Mouse (Mus musculus): ENCODE results near the gene Aqp1.
A peak's percentile ranks its signal among the peaks of the same experiment; 100 is the strongest.

The Aqp1 gene

DNA sequence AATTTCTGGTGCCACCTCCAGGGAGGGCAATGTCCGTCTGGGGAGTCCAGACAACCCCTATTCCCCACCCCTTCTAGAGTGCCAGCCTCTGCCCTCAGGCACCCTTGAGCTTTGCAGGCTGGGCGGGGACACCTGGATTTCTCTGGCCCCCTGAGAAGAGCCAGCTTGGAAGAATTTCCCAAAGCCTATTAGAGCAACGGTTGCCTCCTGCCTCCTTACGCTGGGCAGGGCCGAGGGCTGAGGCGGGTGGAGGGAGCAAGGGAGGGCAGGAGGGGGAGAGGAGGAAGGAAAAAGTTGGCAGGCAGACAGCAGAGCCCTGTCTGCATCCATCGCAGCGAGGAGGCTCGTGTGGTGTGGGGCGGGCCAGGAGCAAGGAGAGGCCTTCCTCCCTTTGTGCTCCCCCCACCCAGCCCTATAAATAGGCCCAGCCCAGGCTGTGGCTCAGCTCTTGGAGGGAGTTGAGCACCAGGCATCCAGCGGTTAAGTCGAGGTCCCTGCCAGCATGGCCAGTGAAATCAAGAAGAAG is at the start of gene Aqp1:
TSS of gene Aqp1 (plus strand) at position 444 of the 526 bp plus-strand sequence.
- peak; percentile 64 for DNase-seq (ENCODE audit: low read depth, low spot score)

DNA sequence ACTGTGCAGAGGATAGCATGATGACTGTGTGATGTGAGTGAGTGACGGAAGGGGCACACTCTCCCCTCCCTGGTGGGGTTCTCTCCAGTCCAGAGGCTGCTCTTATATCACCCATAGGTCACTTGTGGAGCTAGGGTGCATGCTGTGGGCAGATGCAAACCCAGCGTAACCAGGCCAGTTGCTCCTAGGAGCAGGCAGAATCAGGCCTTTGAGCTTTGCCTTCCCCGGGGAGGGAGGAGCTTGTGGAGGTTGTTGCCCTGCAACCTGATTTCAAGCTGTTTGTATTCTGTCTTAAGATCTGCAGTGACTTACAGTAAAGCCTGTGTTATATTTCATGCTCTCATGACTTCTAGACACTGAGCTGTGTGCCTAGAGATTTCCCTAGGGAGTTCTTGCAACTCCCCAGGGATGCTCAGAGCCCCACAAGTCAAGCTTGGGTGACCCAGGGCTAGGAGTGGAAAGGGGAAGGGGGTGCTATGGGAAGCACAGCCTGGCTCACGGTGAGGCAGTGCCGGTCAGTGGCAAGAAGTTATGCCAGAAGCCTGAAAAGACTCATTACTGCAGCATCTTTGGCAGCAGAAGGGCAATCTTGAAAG is 48.1 kb upstream of the Aqp1 start:
- no peak for DNase-seq (ENCODE audit: low read depth, low spot score)

DNA sequence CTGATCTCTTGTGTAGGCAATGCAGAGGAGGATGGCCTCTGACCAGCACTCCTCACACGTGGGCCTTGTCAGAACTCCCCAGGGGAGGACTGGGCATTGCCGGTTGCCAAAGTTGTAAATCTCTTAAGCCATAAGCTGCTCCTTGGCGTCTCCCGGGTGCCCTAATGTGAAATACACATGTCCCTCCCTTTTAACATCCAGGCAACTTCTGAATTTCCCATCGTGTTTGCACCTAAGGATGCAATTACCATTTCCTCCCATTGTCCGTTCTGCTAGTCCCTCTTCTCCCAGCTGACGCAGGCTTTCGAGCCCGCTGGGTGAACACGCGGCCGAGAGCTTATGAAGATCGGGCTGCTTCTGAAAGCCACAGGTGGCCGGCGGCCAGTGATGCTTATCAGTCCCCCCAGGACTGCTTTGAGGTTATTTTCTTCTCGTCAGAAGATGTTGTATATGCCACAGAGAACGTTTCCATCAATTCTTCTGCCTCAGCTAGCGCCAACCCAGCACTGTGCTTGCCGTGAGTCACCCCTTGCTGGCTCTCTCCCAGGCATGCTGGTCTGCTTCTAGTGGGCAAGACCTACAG is 41.6 kb upstream of the Aqp1 start:
- no peak for DNase-seq (ENCODE audit: low read depth, low spot score)

DNA sequence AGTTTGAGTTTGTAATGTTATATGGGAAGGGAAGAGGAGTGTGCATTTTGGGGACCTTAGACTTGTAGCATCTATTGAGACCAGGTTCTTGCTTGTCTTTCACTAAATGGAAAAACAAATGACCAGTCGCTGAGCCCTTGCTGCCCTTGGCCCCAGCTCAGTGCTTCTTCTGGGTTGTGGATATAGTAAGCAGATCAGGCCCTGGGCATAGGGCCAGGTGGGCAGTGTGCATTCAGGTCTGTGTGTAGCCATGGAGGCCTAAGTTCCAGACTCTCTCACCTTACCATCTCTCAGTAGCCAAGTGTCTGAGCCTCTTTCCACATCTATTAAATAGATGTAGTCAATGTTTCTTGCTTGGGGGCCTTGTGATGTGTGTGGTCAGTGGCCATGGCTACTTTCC is 40.9 kb upstream of the Aqp1 start:
- no peak for DNase-seq (ENCODE audit: low read depth, low spot score)

DNA sequence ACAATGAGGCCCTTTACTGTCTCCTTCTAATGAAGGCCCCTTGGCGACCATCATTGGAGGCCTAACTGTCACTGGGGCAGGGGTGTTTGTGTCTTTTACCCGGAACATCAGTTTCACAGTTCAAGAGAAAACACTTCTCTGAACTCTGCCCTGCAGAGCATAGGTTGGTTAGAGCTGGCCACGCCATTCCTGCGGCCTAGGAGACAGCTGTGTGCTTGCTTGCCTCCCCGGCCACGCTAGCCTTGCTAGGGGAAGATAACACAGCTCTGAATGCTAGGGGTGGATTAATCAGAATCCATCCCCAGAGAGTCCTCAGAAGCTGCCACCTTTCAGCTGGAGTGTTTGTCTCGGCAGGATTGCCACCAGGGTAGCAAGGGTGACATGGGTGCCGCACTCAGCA is 36.8 kb upstream of the Aqp1 start:
- no peak for DNase-seq (ENCODE audit: low read depth, low spot score)

DNA sequence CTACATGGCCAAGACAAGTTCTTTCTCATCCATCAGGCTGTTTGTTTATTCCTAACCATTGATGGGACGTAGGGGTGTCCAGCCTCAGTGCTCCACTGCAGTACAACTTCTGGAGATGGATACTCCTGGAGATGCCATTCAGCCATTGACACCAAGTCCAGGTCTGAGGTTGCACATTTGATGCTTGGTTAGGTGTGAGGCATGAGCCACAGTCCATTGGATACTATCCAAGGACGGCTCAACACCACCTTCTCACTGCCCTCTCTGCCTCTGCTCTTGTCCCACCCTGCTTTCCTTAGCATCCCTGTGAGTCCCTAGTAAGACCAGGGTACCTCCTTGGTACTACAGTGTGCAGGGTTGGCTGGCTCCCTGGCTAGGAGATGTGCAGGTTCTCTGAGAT is 36.3 kb upstream of the Aqp1 start:
- DNase-seq (ENCODE audit: low read depth, low spot score), result no peak

GRCm38 (mm10) chr6:55300704-55301103 is 35.5 kb upstream of the Aqp1 start:
- no peak for DNase-seq (ENCODE audit: low read depth, low spot score)

DNA sequence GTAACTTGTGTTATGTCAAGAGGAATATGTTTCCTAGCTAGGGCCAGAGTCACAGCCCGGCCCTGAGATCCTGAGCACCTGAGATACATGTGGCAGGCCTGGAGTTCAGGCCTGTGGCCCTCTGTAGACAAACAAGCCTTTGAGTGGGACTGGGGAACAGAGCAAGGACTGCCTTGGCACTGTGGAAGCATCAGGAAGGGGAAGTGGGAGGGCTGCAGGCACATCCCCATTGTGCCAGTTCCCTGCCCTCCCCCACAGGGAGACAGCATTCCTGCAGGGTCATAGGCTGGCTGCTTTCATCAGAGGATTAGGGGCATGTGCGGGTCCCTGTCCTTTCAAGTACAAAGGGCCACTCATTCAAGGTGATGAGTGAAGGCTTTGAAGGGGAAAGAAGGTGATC is 26.1 kb upstream of the Aqp1 start:
- DNase-seq (ENCODE audit: low read depth, low spot score), result no peak

GRCm38 (mm10) chr6:55311962-55312361 is 24.3 kb upstream of the Aqp1 start:
- no peak for DNase-seq (ENCODE audit: low read depth, low spot score)

GRCm38 (mm10) chr6:55313893-55314292 is 22.3 kb upstream of the Aqp1 start:
- DNase-seq (ENCODE audit: low read depth, low spot score), result no peak

- no peak for DNase-seq (ENCODE audit: low read depth, low spot score)
Observed at GRCm38 (mm10) chr6:55314628-55315027, 21.6 kb upstream of the Aqp1 start.

- DNase-seq (ENCODE audit: low read depth, low spot score), result no peak
Observed at GRCm38 (mm10) chr6:55318597-55318996, 17.6 kb upstream of the Aqp1 start.

DNA sequence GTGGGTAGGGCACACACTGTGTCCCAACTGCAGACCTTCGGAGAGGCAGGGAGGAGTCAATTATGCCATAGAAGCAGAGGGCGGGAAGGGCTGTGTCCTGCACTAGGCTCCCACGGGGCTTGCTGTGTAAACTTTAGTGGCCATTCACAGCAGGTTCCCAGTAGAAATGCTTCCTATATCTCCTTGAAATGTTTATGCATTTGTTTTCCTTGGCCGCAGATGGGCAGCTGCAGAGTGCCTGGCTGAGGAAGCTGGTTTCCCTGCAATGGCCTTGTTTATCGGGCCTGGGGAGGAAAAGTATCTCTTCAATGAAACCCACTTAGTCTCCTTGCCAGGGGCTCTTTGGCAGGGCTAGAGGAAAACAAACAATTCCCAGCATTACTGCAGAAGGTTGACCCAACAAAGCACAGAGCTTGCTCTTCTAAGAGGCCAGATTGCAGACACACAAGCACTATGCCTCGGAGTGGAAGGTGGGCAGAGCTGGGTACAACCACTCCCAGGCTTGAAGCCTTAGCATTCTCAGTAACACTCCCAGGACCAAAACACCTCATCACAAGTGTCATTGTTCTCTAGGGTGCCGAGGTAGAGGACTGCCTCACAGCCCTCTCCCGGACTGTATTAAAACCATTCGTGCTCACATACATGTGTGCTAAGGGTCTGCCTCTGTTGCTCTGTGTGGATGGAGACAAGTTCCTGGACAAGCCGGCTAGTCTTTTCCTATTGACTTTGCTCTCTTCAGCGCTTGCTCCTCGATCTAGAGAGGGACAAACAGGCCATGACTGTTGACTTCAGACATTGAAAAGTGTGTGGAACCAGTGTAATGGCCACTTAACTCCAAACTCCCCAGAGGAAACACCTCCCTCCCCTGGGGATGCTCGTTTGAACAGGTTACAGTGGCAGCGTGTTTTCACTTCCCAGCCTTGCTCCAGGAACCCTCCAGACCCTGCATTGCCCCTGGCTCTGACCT is 16.4 kb upstream of the Aqp1 start:
- no peak for DNase-seq (ENCODE audit: low read depth, low spot score)

- no peak for DNase-seq (ENCODE audit: low read depth, low spot score)
Observed at GRCm38 (mm10) chr6:55320894-55321293, 15.3 kb upstream of the Aqp1 start.

DNA sequence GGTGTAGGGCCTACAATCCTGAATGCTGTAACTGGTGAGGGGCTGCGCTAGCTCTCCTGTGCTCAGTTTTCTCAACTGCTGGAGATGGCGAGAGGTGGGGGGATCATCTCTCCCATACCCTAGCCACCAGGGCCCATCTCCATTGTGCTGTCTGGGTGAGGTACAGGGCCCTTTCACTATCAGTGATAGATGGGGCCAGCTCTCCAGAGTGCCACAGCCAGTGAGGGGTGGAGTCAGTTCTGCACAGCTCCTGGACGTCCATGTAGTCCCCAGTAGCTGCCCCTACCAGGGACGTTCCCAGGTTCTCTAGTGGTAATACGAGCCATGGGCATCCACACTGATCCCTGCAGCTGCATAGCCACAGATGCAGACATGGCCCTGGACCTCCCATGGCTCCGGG is 14.7 kb upstream of the Aqp1 start:
- no peak for DNase-seq (ENCODE audit: low read depth, low spot score)

GRCm38 (mm10) chr6:55322980-55323379 is 13.3 kb upstream of the Aqp1 start:
- DNase-seq (ENCODE audit: low read depth, low spot score), result no peak

- DNase-seq (ENCODE audit: low read depth, low spot score), result no peak
Observed at GRCm38 (mm10) chr6:55323908-55324634, 12.2 kb upstream of the Aqp1 start.

DNA sequence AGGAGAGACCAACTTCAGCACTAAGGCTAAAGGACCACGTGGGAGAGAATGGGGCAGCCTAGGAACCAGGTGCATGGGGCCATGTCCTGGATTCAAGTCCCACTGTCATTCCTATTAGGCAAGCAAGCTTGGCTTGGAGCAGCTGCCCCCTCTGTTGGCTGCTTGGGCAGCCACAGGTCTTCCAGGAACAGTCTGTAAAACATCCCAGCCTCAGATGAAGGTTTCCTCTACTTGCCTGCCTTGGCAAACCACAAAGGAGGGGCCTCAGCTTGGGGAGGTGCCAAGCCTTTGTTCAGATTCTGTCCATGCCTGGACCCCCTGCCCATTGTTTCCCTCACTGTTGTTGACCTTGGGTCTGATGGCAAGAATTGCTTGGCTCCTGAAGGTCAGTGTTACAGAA is 11.4 kb upstream of the Aqp1 start:
- no peak for DNase-seq (ENCODE audit: low read depth, low spot score)

DNA sequence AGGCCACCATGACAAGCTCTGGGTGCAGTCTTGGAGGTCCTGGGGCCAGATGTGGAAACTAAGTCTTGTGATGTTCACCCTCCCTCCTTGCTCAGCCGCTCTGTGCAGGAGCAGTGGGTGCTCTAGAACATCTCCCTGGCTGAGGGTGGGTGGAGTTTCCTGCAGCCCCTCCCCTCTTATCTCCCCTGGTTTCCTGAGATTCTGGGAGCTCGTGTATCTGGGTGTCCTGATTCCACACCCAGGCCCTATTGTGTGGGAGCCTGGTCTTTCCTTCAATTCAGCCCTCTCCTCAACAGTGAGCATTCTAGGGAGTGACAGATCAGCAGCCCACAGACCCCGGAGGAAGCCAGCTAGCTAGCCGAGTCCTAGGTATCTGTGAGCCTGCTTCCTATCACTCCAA is 9.9 kb upstream of the Aqp1 start:
- no peak for DNase-seq (ENCODE audit: low read depth, low spot score)

- no peak for DNase-seq (ENCODE audit: low read depth, low spot score)
Observed at GRCm38 (mm10) chr6:55327326-55327725, 8.9 kb upstream of the Aqp1 start.

- DNase-seq (ENCODE audit: low read depth, low spot score), result no peak
Observed at GRCm38 (mm10) chr6:55328179-55328578, 8.1 kb upstream of the Aqp1 start.

DNA sequence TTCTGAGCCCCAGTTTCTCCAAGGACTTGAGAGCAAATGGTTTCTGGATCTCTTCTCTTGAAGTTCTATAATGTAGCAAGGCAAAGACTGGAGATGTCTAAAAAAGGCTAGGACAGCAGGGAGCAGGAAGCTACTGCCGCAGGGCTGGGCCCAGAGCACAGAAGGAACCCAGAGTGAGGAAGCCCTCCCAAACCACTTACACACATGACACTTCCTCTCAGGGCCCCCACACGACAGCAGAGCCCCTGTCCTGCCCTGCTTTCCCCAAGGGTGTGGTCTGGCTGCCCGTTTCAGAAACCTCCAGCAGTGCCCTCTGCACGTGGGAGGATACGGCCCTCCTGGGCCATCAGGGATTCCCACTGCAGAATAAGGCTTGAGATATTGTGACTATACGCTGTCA is 4.9 kb upstream of the Aqp1 start:
- DNase-seq (ENCODE audit: low read depth, low spot score), result no peak
